In genomic region chr1:140338417-140338816, GRCm38 (mm10) we compare ENCODE assay signal across 19 mouse cellular contexts.
DNase-seq lines count a peak whose midpoint lies in the region; ATAC-seq and TF ChIP-seq lines count a peak whose summit lies in the region.
"Had no signal": no experiment of that assay in that cellular context is flagged by ENCODE, and none has a peak within 500 bp of the region (broad histone marks: within the 10 kb centered on the region; RNA-seq: fewer than 3 reads in every experiment).

No protein-coding gene starts in this region.

- H3K9me3 ChIP-seq in forebrain, postnatal 0 days (ENCODE audit: low read length), result no peaks in the 10 kb centered on the region
- H3K9me3 ChIP-seq in forebrain, embryonic 11.5 days (ENCODE audit: control insufficient read depth, low read length), result no peaks in the 10 kb centered on the region
- H3K9me3 ChIP-seq in kidney, embryonic 15.5 days (replicated peaks), result no peaks in the 10 kb centered on the region
- H3K9me3 ChIP-seq: embryonic facial prominence, embryonic 13.5 days; forebrain, embryonic 13.5 days; heart, embryonic 12.5 days; hindbrain, embryonic 10.5 days had no signal

- TF ChIP-seq CTCF in forebrain, postnatal 0 days (IDR thresholded peaks at IDR 0.05; ENCODE audit: low read depth), result no peak

- H3K27me3 ChIP-seq in forebrain, postnatal 0 days (ENCODE audit: insufficient read depth, low read length), result no peaks in the 10 kb centered on the region
- H3K27me3 ChIP-seq in forebrain, embryonic 11.5 days (ENCODE audit: control insufficient read depth, insufficient read depth, low read length), result no peaks in the 10 kb centered on the region
- H3K27me3 ChIP-seq in kidney, embryonic 15.5 days, result no peaks in the 10 kb centered on the region
- H3K27me3 ChIP-seq: embryonic facial prominence, embryonic 13.5 days; forebrain, embryonic 13.5 days; heart, embryonic 12.5 days had no signal

- no peak overlapping the region for H3K9ac ChIP-seq in forebrain, postnatal 0 days
- H3K9ac ChIP-seq in forebrain, embryonic 11.5 days (ENCODE audit: low read length), result no peak overlapping the region
- H3K9ac ChIP-seq in kidney, embryonic 15.5 days, result no peak overlapping the region
- H3K9ac ChIP-seq: embryonic facial prominence, embryonic 13.5 days; forebrain, embryonic 13.5 days; heart, embryonic 12.5 days; hindbrain, embryonic 14.5 days had no signal

- H3K27ac ChIP-seq in forebrain, postnatal 0 days (ENCODE audit: low read depth, low read length), result no peak overlapping the region
- no peak overlapping the region for H3K27ac ChIP-seq in forebrain, embryonic 11.5 days (ENCODE audit: low read depth, low read length)
- H3K27ac ChIP-seq in kidney, embryonic 15.5 days, result no peak overlapping the region
- H3K27ac ChIP-seq: embryonic facial prominence, embryonic 13.5 days; forebrain, embryonic 13.5 days; gastrocnemius, adult 2 months; hindbrain, embryonic 10.5 days; hindbrain, embryonic 14.5 days had no signal

- H3K36me3 ChIP-seq in forebrain, postnatal 0 days (ENCODE audit: insufficient read depth), result no peaks in the 10 kb centered on the region
- H3K36me3 ChIP-seq in forebrain, embryonic 11.5 days (ENCODE audit: control insufficient read depth, insufficient read depth, low read length), result no peaks in the 10 kb centered on the region
- H3K36me3 ChIP-seq in kidney, embryonic 15.5 days, result no peaks in the 10 kb centered on the region
- H3K36me3 ChIP-seq: embryonic facial prominence, embryonic 13.5 days; heart, embryonic 12.5 days; hindbrain, embryonic 10.5 days had no signal

- H3K4me2 ChIP-seq in forebrain, postnatal 0 days (ENCODE audit: low read depth), result no peak overlapping the region
- no peak overlapping the region for H3K4me2 ChIP-seq in forebrain, embryonic 11.5 days (ENCODE audit: low read depth, low read length, severe bottlenecking)
- no peak overlapping the region for H3K4me2 ChIP-seq in kidney, embryonic 15.5 days
- H3K4me2 ChIP-seq: embryonic facial prominence, embryonic 13.5 days; forebrain, embryonic 13.5 days; heart, embryonic 12.5 days; hindbrain, embryonic 14.5 days had no signal

- H3K4me3 ChIP-seq in forebrain, postnatal 0 days (ENCODE audit: low read depth, low read length), result no peak overlapping the region
- no peak overlapping the region for H3K4me3 ChIP-seq in forebrain, embryonic 11.5 days (ENCODE audit: low read depth, low read length)
- no peak overlapping the region for H3K4me3 ChIP-seq in kidney, embryonic 15.5 days (replicated peaks)
- H3K4me3 ChIP-seq: embryonic facial prominence, embryonic 13.5 days; forebrain, embryonic 13.5 days; gastrocnemius, adult 2 months; heart, embryonic 12.5 days; hindbrain, embryonic 10.5 days had no signal

- no peaks in the 10 kb centered on the region for H3K4me1 ChIP-seq in forebrain, postnatal 0 days (ENCODE audit: insufficient read depth)
- no peaks in the 10 kb centered on the region for H3K4me1 ChIP-seq in forebrain, embryonic 11.5 days (replicated peaks; ENCODE audit: control insufficient read depth, insufficient read depth, low read length)
- no peaks in the 10 kb centered on the region for H3K4me1 ChIP-seq in kidney, embryonic 15.5 days
- H3K4me1 ChIP-seq: embryonic facial prominence, embryonic 13.5 days; forebrain, embryonic 13.5 days; heart, embryonic 12.5 days; hindbrain, embryonic 10.5 days had no signal

- peak; percentile 53 for ATAC-seq in forebrain, postnatal 0 days
- ATAC-seq in forebrain, embryonic 11.5 days (replicated peaks; ENCODE audit: low FRiP score), result no peak
- no peak for ATAC-seq in kidney, embryonic 15.5 days (replicated peaks; ENCODE audit: low FRiP score)
- ATAC-seq: forebrain, embryonic 13.5 days had no signal

- peak; percentile 24 for DNase-seq in forebrain, postnatal 0 days
- DNase-seq in forebrain, embryonic 11.5 days (ENCODE audit: low spot score), result no peak
- peak; percentile 29 to 74 for DNase-seq in layer of hippocampus, adult 18-20 months (ENCODE audit: low spot score in 2 of 2)
- DNase-seq in layer of hippocampus, adult 9-10 months (ENCODE audit: low spot score), result no peak
- peak; percentile 64 for DNase-seq in brain, adult 2 months (ENCODE audit: low read depth, low spot score)
- peak; percentile 46 for DNase-seq in telencephalon, adult 2 months (ENCODE audit: low read depth, low spot score)
- DNase-seq: adrenal gland, postnatal 10 days; B cell, adult 2 months; cerebellum, adult 18-20 months; cerebellum, adult 9-11 months; cerebellum, postnatal 36 days; gastrocnemius, adult 2 months; gastrocnemius, postnatal 25 days had no signal

Comparison
In these comparisons a context has a peak if more than half of its experiments do, and no peak if none do; other contexts are left out.
1. DNase-seq: peak in forebrain, postnatal 0 days (single experiment), layer of hippocampus, adult 18-20 months (2 of 2), brain, adult 2 months (single experiment) and telencephalon, adult 2 months (single experiment); none in forebrain, embryonic 11.5 days (single experiment) and layer of hippocampus, adult 9-10 months (single experiment).